Mouse (Mus musculus) ES-E14 (cell line): ENCODE results near the gene Trmt61a. TPM values are rescaled to one million over a fixed set of nuclear protein-coding genes. Genes with fewer than 3 reads are reported as not detected.

ENCODE experiments used
- DNase-seq: peaks from one replicate; pipeline ENCODE4 v3.0.0-alpha.2; 2013; ENCODE audit warnings: low read depth, low spot score
- H3K27ac ChIP-seq: 2 replicates; pipeline ENCODE4 v1.5.1; 2012; ENCODE audit warnings: low read depth, mild to moderate bottlenecking, low read length, moderate library complexity, mixed read lengths; ENCODE audit not compliant: poor library complexity, insufficient read depth, severe bottlenecking
- H3K36me3 ChIP-seq: 2 replicates; pipeline ENCODE4 v1.6.1; 2012; ENCODE audit warnings: mild to moderate bottlenecking, low read length, moderate library complexity, mixed read lengths; ENCODE audit not compliant: control insufficient read depth, poor library complexity, insufficient read depth, severe bottlenecking
- H3K4me1 ChIP-seq, 2 experiments: fragments of 150-350 bp in 1 of 2; sonication (generic) in 1 of 2; 2 replicates each; pipeline ENCODE4 v1.6.1; 2012; ENCODE audit warnings: low read length in 2 of 2, mild to moderate bottlenecking in 1 of 2, mixed read lengths in 1 of 2; ENCODE audit not compliant: control insufficient read depth in 2 of 2, insufficient read depth in 2 of 2, poor library complexity in 1 of 2
- H3K4me3 ChIP-seq, 2 experiments: fragments of 150-350 bp in 1 of 2; sonication (generic) in 1 of 2; 2 replicates each; pipeline ENCODE4 v1.5.1; 2012; ENCODE audit warnings: low read length in 2 of 2, low read depth in 1 of 2, mild to moderate bottlenecking in 1 of 2, mixed read lengths in 1 of 2; ENCODE audit not compliant: insufficient read depth in 1 of 2, poor library complexity in 1 of 2, severe bottlenecking in 1 of 2
- H3K9ac ChIP-seq: 2 replicates; pipeline ENCODE4 v1.6.1; 2012; ENCODE audit warnings: low read depth, mild to moderate bottlenecking, low read length, mixed read lengths; ENCODE audit not compliant: poor library complexity, insufficient read depth, severe bottlenecking
- H3K9me3 ChIP-seq: fragments of 150-350 bp; sonication (generic); 2 replicates; pipeline ENCODE4 v1.6.1; 2012; ENCODE audit warnings: low read depth, mild to moderate bottlenecking, low read length; ENCODE audit not compliant: control insufficient read depth, insufficient read depth
- CHD2 ChIP-seq: IDR thresholded peaks from 2 replicates; pipeline ENCODE4 v1.6.1; 2014; ENCODE audit warnings: mild to moderate bottlenecking, low read depth, low read length, inconsistent platforms
- HCFC1 ChIP-seq: IDR thresholded peaks from 2 replicates; pipeline ENCODE4 v1.6.1; 2012; ENCODE audit warnings: low read length, inconsistent platforms, borderline replicate concordance; ENCODE audit not compliant: insufficient read depth
- MAFK ChIP-seq: IDR thresholded peaks from 2 replicates; pipeline ENCODE4 v1.6.1; 2014; ENCODE audit warnings: mild to moderate bottlenecking, low read depth, low read length, inconsistent platforms; ENCODE audit not compliant: insufficient read depth
- ZC3H11A ChIP-seq: IDR thresholded peaks from 2 replicates; pipeline ENCODE4 v1.6.1; 2012; ENCODE audit warnings: low read depth, mild to moderate bottlenecking, inconsistent platforms, low read length, borderline replicate concordance
- ZNF384 ChIP-seq: IDR thresholded peaks from 2 replicates; pipeline ENCODE4 v1.6.1; 2012; ENCODE audit warnings: low read depth, low read length, inconsistent platforms
- in situ Hi-C, 2 experiments: fragments of 600-800 bp; cut with MboI; formaldehyde crosslinking; loops; one replicate each; pipeline ENCODE4 v1.15.1; 2025; ENCODE audit warnings: low sequenced_read_pairs in 2 of 2, inconsistent platforms in 1 of 2; ENCODE audit not compliant: unreplicated experiment in 2 of 2
- total RNA-seq: library from RNA; depleted of rRNA; stranded (reverse); fragments of 300-350 nt; gene quantifications from 2 replicates; pipeline ENCODE4 v1.2.3, GENCODE M21; 2012

Trmt61a gene
- total RNA-seq, 1 experiment: 32.6 TPM

DNA sequence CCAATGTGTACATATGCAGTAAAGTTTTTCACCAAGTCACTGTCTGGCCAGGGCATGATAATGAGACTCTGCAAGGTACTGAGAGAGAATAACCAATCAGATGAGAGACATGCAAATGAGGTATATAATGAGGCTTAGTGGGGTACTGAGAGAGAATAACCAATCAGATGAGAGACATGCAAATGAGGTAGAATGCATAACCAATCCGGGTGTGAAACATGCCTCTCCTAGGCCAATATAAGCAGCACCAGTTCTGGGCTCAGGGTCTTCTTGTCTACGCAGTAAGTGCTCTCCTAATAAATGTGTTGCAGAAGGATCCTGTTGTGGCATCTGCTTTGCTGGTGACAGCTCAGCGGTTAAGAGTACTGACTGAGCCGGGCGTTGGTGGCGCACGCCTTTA is 38.6 kb downstream of the Trmt61a start:
- H3K9ac ChIP-seq: no peak overlapping the region
- no peaks in the 10 kb centered on the region for H3K9me3 ChIP-seq
- H3K4me3 ChIP-seq: no peak overlapping the region
- H3K36me3 ChIP-seq: no peaks in the 10 kb centered on the region; the same call in 1 of the 2 replicates
- no peak overlapping the region for H3K27ac ChIP-seq
- in situ Hi-C loops: no loop called here
- DNase-seq: no peak
- TF ChIP-seq CHD2: no peak
- peaks cover 0 to 22% of the 10 kb centered on the region in 2 experiments; a peak in 3 of 4 replicates for H3K4me1 ChIP-seq

DNA sequence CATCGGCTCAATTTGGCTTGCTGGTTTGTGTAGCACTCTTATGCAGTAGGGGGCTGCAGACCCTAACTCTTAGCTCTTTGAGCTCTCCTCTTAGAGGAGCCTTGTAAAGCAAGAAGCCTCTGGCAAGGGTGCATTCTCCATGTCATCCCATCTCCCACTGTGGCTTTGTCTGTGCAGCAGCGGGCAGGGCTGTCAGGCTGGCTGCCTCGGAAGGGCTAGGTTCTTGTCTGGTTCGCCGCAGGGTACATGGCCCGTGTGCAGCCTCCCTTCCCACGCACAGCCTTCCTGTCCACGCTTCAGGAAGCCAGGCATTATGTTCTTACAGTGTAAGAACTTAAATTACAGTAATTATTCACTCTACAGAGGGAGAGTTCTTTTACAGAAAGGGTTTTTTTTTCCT is 40.8 kb downstream of the Trmt61a start:
- no peak overlapping the region for H3K9ac ChIP-seq
- in situ Hi-C loops: no loop called here
- no peaks in the 10 kb centered on the region for H3K9me3 ChIP-seq
- no peaks in the 10 kb centered on the region; the same call in 1 of the 2 replicates for H3K36me3 ChIP-seq
- DNase-seq: no peak
- no peak overlapping the region for H3K27ac ChIP-seq
- TF ChIP-seq MAFK (no peak), HCFC1 (no peak), ZNF384 (no peak), ZC3H11A (no peak), CHD2 (no peak)
- no peak overlapping the region for H3K4me3 ChIP-seq
- peaks cover 0 to 18% of the 10 kb centered on the region in 2 experiments; a peak in 2 of 4 replicates for H3K4me1 ChIP-seq

DNA sequence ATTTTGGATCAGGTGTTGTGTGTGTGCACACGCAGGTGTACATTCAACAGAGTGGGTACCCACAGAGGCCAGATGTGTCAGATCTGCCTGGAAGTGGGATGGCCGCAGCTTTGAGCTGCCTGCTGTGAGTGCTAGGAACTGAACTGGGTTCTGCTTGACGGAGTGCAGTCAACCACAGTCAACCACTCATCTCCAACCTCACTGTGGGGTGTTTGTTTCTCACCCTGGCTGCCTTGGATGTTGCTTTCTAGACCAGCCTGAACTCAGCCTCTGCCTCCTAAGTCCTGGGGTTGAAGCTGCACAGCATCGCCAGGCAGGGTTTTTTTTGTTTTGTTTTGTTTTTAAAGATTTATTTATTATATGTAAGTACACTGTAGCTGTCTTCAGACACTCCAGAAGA is 42.3 kb downstream of the Trmt61a start:
- no peak for TF ChIP-seq HCFC1
- no peak for TF ChIP-seq ZC3H11A
- TF ChIP-seq ZNF384: no peak
- TF ChIP-seq CHD2: no peak
- no peak for TF ChIP-seq MAFK
- no peak overlapping the region for H3K9ac ChIP-seq
- no peaks in the 10 kb centered on the region; the same call in 1 of the 2 replicates for H3K36me3 ChIP-seq
- H3K9me3 ChIP-seq: no peaks in the 10 kb centered on the region
- no peak for DNase-seq
- peaks cover 0 to 21% of the 10 kb centered on the region in 2 experiments; a peak in 2 of 4 replicates for H3K4me1 ChIP-seq
- H3K27ac ChIP-seq: no peak overlapping the region; the same call in 1 of the 2 replicates
- H3K4me3 ChIP-seq: no peak overlapping the region
- in situ Hi-C loops: no loop called here

DNA sequence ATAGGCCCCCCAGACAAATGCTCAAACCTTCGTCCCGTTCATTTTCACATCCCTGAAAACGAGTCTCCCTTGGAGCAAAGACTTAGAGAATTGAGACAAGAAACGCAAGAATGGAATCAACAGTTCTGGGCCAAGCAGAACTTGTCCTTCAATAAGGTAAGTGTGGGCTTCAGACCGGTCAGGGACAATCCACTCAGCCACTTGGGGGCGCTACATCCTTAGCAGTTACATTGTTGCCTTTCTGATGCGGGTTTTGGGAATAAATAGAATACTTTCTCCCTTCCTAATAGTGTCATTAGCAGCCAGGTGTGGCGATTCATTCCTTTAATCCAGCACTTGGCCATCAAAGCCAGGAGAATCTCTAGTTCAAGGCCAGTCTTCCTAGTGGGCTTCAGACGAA is 44.7 kb downstream of the Trmt61a start:
- in situ Hi-C loops: no loop called here
- peak; percentile 51 for DNase-seq
- no peaks in the 10 kb centered on the region; the same call in 1 of the 2 replicates for H3K36me3 ChIP-seq

More for the DNA sequence above, 44.7 kb downstream of the Trmt61a start:
- Histone ChIP-seq H3K9ac (no peak overlapping the region), H3K4me1 (peaks cover 0 to 30% of the 10 kb centered on the region in 2 experiments; a peak in 2 of 4 replicates), H3K9me3 (no peaks in the 10 kb centered on the region), H3K27ac (no peak overlapping the region), H3K4me3 (no peak overlapping the region)
- no peak for TF ChIP-seq ZC3H11A
- no peak for TF ChIP-seq HCFC1
- TF ChIP-seq MAFK: no peak
- no peak for TF ChIP-seq ZNF384
- TF ChIP-seq CHD2: no peak
